Comparison of ENCODE assay signal across 8 mouse cellular contexts in genomic region chr10:79989870-79990269, GRCm38 (mm10). TPM values are rescaled to one million over a fixed set of nuclear protein-coding genes. Genes with fewer than 3 reads are reported as not detected.
DNase-seq lines count a peak whose midpoint lies in the region; ATAC-seq and TF ChIP-seq lines count a peak whose summit lies in the region.

No protein-coding gene starts in this region.

- peaks cover 5% of the 10 kb centered on the region for H3K9me3 ChIP-seq in E14TG2a.4 (ENCODE audit: low read length)
- H3K9me3 ChIP-seq in hindbrain, embryonic 16.5 days (ENCODE audit: control insufficient read depth, low read length), result peaks cover 6% of the 10 kb centered on the region
- H3K9me3 ChIP-seq in lung, embryonic 15.5 days, result no peaks in the 10 kb centered on the region

- peak overlapping the region; percentile 62 for H3K4me2 ChIP-seq in hindbrain, embryonic 16.5 days (ENCODE audit: low read length)
- peak overlapping the region; percentile 91 for H3K4me2 ChIP-seq in lung, embryonic 15.5 days

- peaks cover 39% of the 10 kb centered on the region for H3K36me3 ChIP-seq in E14TG2a.4 (ENCODE audit: insufficient read depth, low read length)
- no peaks in the 10 kb centered on the region for H3K36me3 ChIP-seq in hindbrain, embryonic 16.5 days (ENCODE audit: control insufficient read depth, insufficient read depth, low read length)
- H3K36me3 ChIP-seq in lung, embryonic 15.5 days, result peaks cover 42% of the 10 kb centered on the region

- no peak for TF ChIP-seq CTCF in E14TG2a.4 (conservative IDR thresholded peaks at IDR 0.05; ENCODE audit: low read length)

- peak overlapping the region; percentile 86 for H3K4me3 ChIP-seq in E14TG2a.4 (replicated peaks; ENCODE audit: low read length)
- peak overlapping the region; percentile 48; the same call in 1 of the 2 replicates for H3K4me3 ChIP-seq in hindbrain, embryonic 16.5 days (ENCODE audit: low read length)
- H3K4me3 ChIP-seq in lung, embryonic 15.5 days, result peak overlapping the region; percentile 86

- peaks cover 22% of the 10 kb centered on the region for H3K27me3 ChIP-seq in E14TG2a.4 (ENCODE audit: insufficient read depth, low read length)
- peaks cover 24% of the 10 kb centered on the region for H3K27me3 ChIP-seq in hindbrain, embryonic 16.5 days (replicated peaks; ENCODE audit: control insufficient read depth, insufficient read depth, low read length)
- no peaks in the 10 kb centered on the region for H3K27me3 ChIP-seq in lung, embryonic 15.5 days

- ATAC-seq in hindbrain, embryonic 16.5 days, result no peak
- ATAC-seq in lung, embryonic 15.5 days (ENCODE audit: borderline replicate concordance, extremely low read depth, low FRiP score, low TSS enrichment), result peak; percentile 20

- H3K27ac ChIP-seq in hindbrain, embryonic 16.5 days (ENCODE audit: low read depth, low read length), result no peak overlapping the region
- peak overlapping the region; percentile 99 for H3K27ac ChIP-seq in lung, embryonic 15.5 days

- 0 out of 2 replicates have a peak overlapping the region, but pooled peaks have one; percentile 24 for H3K9ac ChIP-seq in hindbrain, embryonic 16.5 days (ENCODE audit: low read depth, low read length)
- H3K9ac ChIP-seq in lung, embryonic 15.5 days, result peak overlapping the region; percentile 93

- peak; percentile 85 for DNase-seq in 3134 (ENCODE audit: extremely low read depth, insufficient read length, low spot score)
- no peak for DNase-seq in thymus, postnatal 25 days
- no peak for DNase-seq in frontal cortex, adult 2 months (ENCODE audit: extremely low spot score in 1 of 2, low spot score in 1 of 2)
- no peak for DNase-seq in B cell, adult 2 months
- no peak for DNase-seq in T-cell, adult 2 months (ENCODE audit: low spot score)

- WGBS in hindbrain, embryonic 16.5 days, result 16% methylated on average over 15 of the region's 15 CpGs
- 7% methylated on average over 15 of the region's 15 CpGs for WGBS in lung, embryonic 15.5 days

- peaks cover 68% of the 10 kb centered on the region for H3K4me1 ChIP-seq in E14TG2a.4 (replicated peaks; ENCODE audit: low read depth, low read length)
- H3K4me1 ChIP-seq in hindbrain, embryonic 16.5 days (ENCODE audit: control insufficient read depth, insufficient read depth, low read depth, low read length), result peaks cover 9% of the 10 kb centered on the region
- peaks cover 52% of the 10 kb centered on the region for H3K4me1 ChIP-seq in lung, embryonic 15.5 days

RNA-seq across cellular contexts. Expression of gene Cnn2, which starts 1.5 kb away (rescaled TPM):
- 30.5 and 38.9 TPM in 2 replicates for polyA plus RNA-seq in hindbrain, embryonic 16.5 days (2015; fragmentation: Nextera tagmentation; extraction: Ambion mirVana)
- 367 and 375 TPM in 2 replicates for polyA plus RNA-seq in lung, embryonic 15.5 days (2015; fragmentation: Nextera tagmentation; extraction: Ambion mirVana)
- 9.8 and 10.4 TPM in 2 replicates for polyA plus RNA-seq in frontal cortex, adult 2 months (2012; rRNA removed)

RNA-seq across cellular contexts. Expression of gene Tmem259, which starts 5.7 kb away (rescaled TPM):
- polyA plus RNA-seq in hindbrain, embryonic 16.5 days (2015; fragmentation: Nextera tagmentation; extraction: Ambion mirVana), result 11.7 and 17.4 TPM in 2 replicates
- 20.2 and 20.5 TPM in 2 replicates for polyA plus RNA-seq in lung, embryonic 15.5 days (2015; fragmentation: Nextera tagmentation; extraction: Ambion mirVana)
- 181 and 193 TPM in 2 replicates for polyA plus RNA-seq in frontal cortex, adult 2 months (2012; rRNA removed)

RNA-seq across cellular contexts. Expression of gene Abca7, which starts 6.4 kb away (rescaled TPM):
- polyA plus RNA-seq in hindbrain, embryonic 16.5 days (2015; fragmentation: Nextera tagmentation; extraction: Ambion mirVana), result 4.2 and 5.1 TPM in 2 replicates
- 3.5 and 4.3 TPM in 2 replicates for polyA plus RNA-seq in lung, embryonic 15.5 days (2015; fragmentation: Nextera tagmentation; extraction: Ambion mirVana)
- 12.4 and 13.0 TPM in 2 replicates for polyA plus RNA-seq in frontal cortex, adult 2 months (2012; rRNA removed)

RNA-seq across cellular contexts. Expression of gene Grin3b, which starts 19.4 kb away (rescaled TPM):
- polyA plus RNA-seq in hindbrain, embryonic 16.5 days (2015; fragmentation: Nextera tagmentation; extraction: Ambion mirVana), result 0.45 and 0.46 TPM in 2 replicates
- 0.34 and 0.45 TPM in 2 replicates for polyA plus RNA-seq in lung, embryonic 15.5 days (2015; fragmentation: Nextera tagmentation; extraction: Ambion mirVana)
- polyA plus RNA-seq in frontal cortex, adult 2 months (2012; rRNA removed), result 0.17 and 0.38 TPM in 2 replicates

RNA-seq across cellular contexts. Expression of gene Arhgap45, which starts 26.6 kb away (rescaled TPM):
- polyA plus RNA-seq in hindbrain, embryonic 16.5 days (2015; fragmentation: Nextera tagmentation; extraction: Ambion mirVana), result 1.7 and 2.2 TPM in 2 replicates
- 16.8 and 19.8 TPM in 2 replicates for polyA plus RNA-seq in lung, embryonic 15.5 days (2015; fragmentation: Nextera tagmentation; extraction: Ambion mirVana)
- polyA plus RNA-seq in frontal cortex, adult 2 months (2012; rRNA removed), result 5.3 and 7.1 TPM in 2 replicates
